In genomic region chr13:55099726-55100478, GRCm38 (mm10) we compare ENCODE assay signal across 8 mouse cellular contexts. TPM values are rescaled to one million over a fixed set of nuclear protein-coding genes. Genes with fewer than 3 reads are reported as not detected.
DNase-seq lines count a peak whose midpoint lies in the region; ATAC-seq and TF ChIP-seq lines count a peak whose summit lies in the region.

Gene Uimc1, minus strand, starts transcription at chr13:55100300.

- peak; percentile 62 to 75 for DNase-seq in adrenal gland, postnatal 4 days (ENCODE audit: low spot score in 2 of 2)
- DNase-seq in heart, adult 2 months = peak; percentile 87 to 90
- peak; percentile 88 for DNase-seq in kidney, adult 2 months
- DNase-seq in liver, adult 2 months (ENCODE audit: extremely low read depth, low read depth, low spot score) = peak; percentile 44
- peak; percentile 81 to 84 for DNase-seq in spleen, postnatal 36 days (ENCODE audit: low spot score in 2 of 2)

- no peak for TF ChIP-seq EP300 in heart, adult 2 months (IDR thresholded peaks at IDR 0.05; ENCODE audit: insufficient read depth, low read depth, low read length)

- H3K4me2 ChIP-seq in embryonic facial prominence, embryonic 13.5 days = peak within 1 kb of the TSS; percentile 74

- H3K4me3 ChIP-seq in C2C12 (ENCODE audit: insufficient read depth, poor library complexity, severe bottlenecking) = peak within 1 kb of the TSS; percentile 57
- H3K4me3 ChIP-seq in embryonic facial prominence, embryonic 13.5 days = peak within 1 kb of the TSS; percentile 81
- H3K4me3 ChIP-seq in heart, adult 2 months = peak within 1 kb of the TSS; percentile 82
- peak within 1 kb of the TSS; percentile 72 for H3K4me3 ChIP-seq in kidney, adult 2 months (ENCODE audit: insufficient read depth, low read depth, low read length)
- H3K4me3 ChIP-seq in liver, adult 2 months (ENCODE audit: insufficient read depth, low read depth, low read length) = peak within 1 kb of the TSS; percentile 63

- TF ChIP-seq CTCF in C2C12 (IDR thresholded peaks at IDR 0.05; ENCODE audit: control insufficient read depth, insufficient read depth, insufficient read length) = peak; percentile 71
- peak; percentile 66 for TF ChIP-seq CTCF in heart, adult 2 months (IDR thresholded peaks at IDR 0.05)
- TF ChIP-seq CTCF in kidney, adult 2 months (conservative IDR thresholded peaks at IDR 0.05; ENCODE audit: insufficient read depth, insufficient read length, low read depth, low read length) = peak; percentile 22; the same call in 1 of the 2 replicates
- peak; percentile 37; the same call in 1 of the 2 replicates for TF ChIP-seq CTCF in liver, adult 2 months (IDR thresholded peaks at IDR 0.05; ENCODE audit: low read depth, low read length)

- H3K79me3 ChIP-seq in C2C12 (ENCODE audit: low read depth) = peaks cover 20% of the 10 kb centered on the region

- no peaks in the 10 kb centered on the region for H3K9me3 ChIP-seq in embryonic facial prominence, embryonic 13.5 days

- H3K27me3 ChIP-seq in C2C12 (ENCODE audit: control insufficient read depth, insufficient read depth, insufficient read length) = no peaks in the 10 kb centered on the region
- no peaks in the 10 kb centered on the region for H3K27me3 ChIP-seq in embryonic facial prominence, embryonic 13.5 days
- no peaks in the 10 kb centered on the region for H3K27me3 ChIP-seq in heart, adult 2 months (ENCODE audit: control insufficient read depth, insufficient read depth, low read length)
- H3K27me3 ChIP-seq in kidney, adult 2 months (replicated peaks; ENCODE audit: control insufficient read depth, insufficient read depth, low read length) = no peaks in the 10 kb centered on the region
- no peaks in the 10 kb centered on the region for H3K27me3 ChIP-seq in liver, adult 2 months (ENCODE audit: control insufficient read depth, insufficient read depth, low read length)

- peak within 1 kb of the TSS; percentile 95 for H3K27ac ChIP-seq in embryonic facial prominence, embryonic 13.5 days
- peak within 1 kb of the TSS; percentile 88 for H3K27ac ChIP-seq in heart, adult 2 months
- H3K27ac ChIP-seq in kidney, adult 2 months (ENCODE audit: insufficient read depth, low read depth, low read length) = peak within 1 kb of the TSS; percentile 60; the same call in 1 of the 2 replicates
- H3K27ac ChIP-seq in liver, adult 2 months (replicated peaks; ENCODE audit: insufficient read depth, low read depth, low read length) = peak within 1 kb of the TSS; percentile 65

- peak; percentile 86 for ATAC-seq in embryonic facial prominence, embryonic 13.5 days (ENCODE audit: insufficient number of reproducible peaks, insufficient read depth, low FRiP score, low TSS enrichment, low read depth)
- ATAC-seq in monocyte, adult 5-6 weeks (replicated peaks; ENCODE audit: insufficient number of reproducible peaks, low FRiP score, low TSS enrichment, poor library complexity, severe bottlenecking) = peak; percentile 54

- H3K9ac ChIP-seq in embryonic facial prominence, embryonic 13.5 days = peak within 1 kb of the TSS; percentile 96
- H3K9ac ChIP-seq in heart, adult 2 months (ENCODE audit: low read depth, low read length) = peak within 1 kb of the TSS; percentile 99
- peak within 1 kb of the TSS; percentile 97 for H3K9ac ChIP-seq in liver, adult 2 months (ENCODE audit: low read depth, low read length)

- under 1% methylated on average over 76 of the region's 81 CpGs for WGBS in embryonic facial prominence, embryonic 13.5 days
- WGBS in heart, adult 2 months = under 1% methylated on average over 78 of the region's 81 CpGs
- WGBS in kidney, adult 2 months = under 1% methylated on average over 81 of the region's 81 CpGs
- WGBS in liver, adult 2 months = under 1% methylated on average over 80 of the region's 81 CpGs

- TF ChIP-seq POLR2A in heart, adult 2 months (IDR thresholded peaks at IDR 0.05; ENCODE audit: insufficient read depth, low read depth, low read length) = peak; percentile 74
- no peak for TF ChIP-seq POLR2A in kidney, adult 2 months (IDR thresholded peaks at IDR 0.05; ENCODE audit: low read depth, low read length)
- peak; percentile 71; the same call in 1 of the 2 replicates for TF ChIP-seq POLR2A in liver, adult 2 months (IDR thresholded peaks at IDR 0.05; ENCODE audit: extremely low read depth, insufficient read depth, low read length)

- intact Hi-C loops in heart, adult 2 months (cut with DNase I) = loop anchor here (10.0 kb wide), 1 partner anchor 225 kb away; the partner anchor contains the start of genes Mxd3, Prelid1 and Rab24

- H3ac ChIP-seq in C2C12 (ENCODE audit: control insufficient read depth, insufficient read length, low read depth) = peak within 1 kb of the TSS; percentile 91

- no peaks in the 10 kb centered on the region for H3K36me3 ChIP-seq in C2C12 (ENCODE audit: control insufficient read depth, insufficient read depth)
- H3K36me3 ChIP-seq in embryonic facial prominence, embryonic 13.5 days = no peaks in the 10 kb centered on the region
- H3K36me3 ChIP-seq in heart, adult 2 months (ENCODE audit: control insufficient read depth, insufficient read depth, low read length) = no peaks in the 10 kb centered on the region
- H3K36me3 ChIP-seq in kidney, adult 2 months (ENCODE audit: control insufficient read depth, insufficient read depth, low read length) = no peaks in the 10 kb centered on the region
- H3K36me3 ChIP-seq in liver, adult 2 months (ENCODE audit: control insufficient read depth, insufficient read depth, low read length) = no peaks in the 10 kb centered on the region

- H3K79me2 ChIP-seq in C2C12 (ENCODE audit: control insufficient read depth, insufficient read depth) = peaks cover 50% of the 10 kb centered on the region
- H3K79me2 ChIP-seq in heart, adult 2 months (replicated peaks; ENCODE audit: control insufficient read depth, insufficient read depth, low read length) = no peaks in the 10 kb centered on the region
- peaks cover 7% of the 10 kb centered on the region; the same call in 1 of the 2 replicates for H3K79me2 ChIP-seq in liver, adult 2 months (ENCODE audit: control insufficient read depth, insufficient read depth, low read length)

- peaks cover 6% of the 10 kb centered on the region for H3K4me1 ChIP-seq in embryonic facial prominence, embryonic 13.5 days
- peaks cover 3% of the 10 kb centered on the region for H3K4me1 ChIP-seq in heart, adult 2 months (ENCODE audit: control insufficient read depth, insufficient read depth, low read length)
- H3K4me1 ChIP-seq in kidney, adult 2 months (ENCODE audit: control insufficient read depth, insufficient read depth, low read length) = no peaks in the 10 kb centered on the region; the same call in 1 of the 2 replicates
- H3K4me1 ChIP-seq in liver, adult 2 months (ENCODE audit: control insufficient read depth, insufficient read depth, low read length) = peaks cover 4% of the 10 kb centered on the region

TF ChIP-seq in C2C12, 6 proteins besides CTCF, POLR2A, EP300 and RAD21:
- no peak for TF ChIP-seq MYOG (IDR thresholded peaks at IDR 0.05; ENCODE audit: control insufficient read depth, extremely low read depth, insufficient read length)
- no peak for TF ChIP-seq MAX (IDR thresholded peaks at IDR 0.05)
- no peak for TF ChIP-seq FOSL1 (IDR thresholded peaks at IDR 0.05; ENCODE audit: insufficient read depth, low read length, poor library complexity, severe bottlenecking)
- TF ChIP-seq MYOD1 (IDR thresholded peaks at IDR 0.05; ENCODE audit: control insufficient read depth, insufficient read length, low read depth) = no peak
- no peak for TF ChIP-seq CEBPB (IDR thresholded peaks at IDR 0.05; ENCODE audit: low read depth)
- no peak for TF ChIP-seq USF1 (IDR thresholded peaks at IDR 0.05; ENCODE audit: low read depth)
TF ChIP-seq in C2C12: peak in this region for 0.

RNA-seq across cellular contexts. Expression of gene Uimc1, which starts in this region (rescaled TPM):
- 9.6 TPM for polyA plus RNA-seq in C2C12 (2012; fragmentation: generic; extraction: Trizol)
- 10 to 100 TPM; 31.6 to 34.2 TPM for total RNA-seq in adrenal gland, postnatal 4 days (2021)
- polyA plus RNA-seq in embryonic facial prominence, embryonic 13.5 days (2015; fragmentation: Nextera tagmentation; extraction: Ambion mirVana) = 25.4 and 28.9 TPM in 2 replicates
- total RNA-seq in heart, adult 2 months (2021) = 10 to 100 TPM; 20.3 to 20.5 TPM
- polyA plus RNA-seq in heart, adult 2 months (2012; rRNA removed) = 9.9 and 11.0 TPM in 2 replicates
- polyA plus RNA-seq in kidney, adult 2 months (2012; rRNA removed) = 5.1 and 6.5 TPM in 2 replicates
- total RNA-seq in liver, adult 2 months (2014; rRNA removed) = 10.4 and 12.0 TPM in 2 replicates
- 2.8 and 3.7 TPM in 2 replicates for polyA plus RNA-seq in liver, adult 2 months (2012; rRNA removed)
- total RNA-seq in monocyte, adult 5-6 weeks (2017) = 113 to 135 TPM (median 117 TPM) in 3 replicates

Comparison
In these comparisons a context has a peak if more than half of its experiments do, and no peak if none do; other contexts are left out.
1. Peak in every context shown above with its lines: DNase-seq, ATAC-seq, H3K4me3 ChIP-seq and H3K27ac ChIP-seq.